Mouse (Mus musculus) spleen, adult 2 months (tissue): ENCODE data around the gene Trpd52l3.

Experiments
- CTCF ChIP-seq: fragments of 200-500 bp; IDR thresholded peaks from 2 replicates; pipeline ENCODE4 v1.5.1; 2011; ENCODE audit warnings: mild to moderate bottlenecking, inconsistent platforms; ENCODE audit not compliant: insufficient read depth, insufficient read length, insufficient replicate concordance; ENCODE audit errors: extremely low read depth
- POLR2A ChIP-seq: fragments of 200-500 bp; IDR thresholded peaks from 2 replicates; pipeline ENCODE4 v1.6.1; 2011; ENCODE audit warnings: low read depth, low read length, inconsistent platforms

DNA sequence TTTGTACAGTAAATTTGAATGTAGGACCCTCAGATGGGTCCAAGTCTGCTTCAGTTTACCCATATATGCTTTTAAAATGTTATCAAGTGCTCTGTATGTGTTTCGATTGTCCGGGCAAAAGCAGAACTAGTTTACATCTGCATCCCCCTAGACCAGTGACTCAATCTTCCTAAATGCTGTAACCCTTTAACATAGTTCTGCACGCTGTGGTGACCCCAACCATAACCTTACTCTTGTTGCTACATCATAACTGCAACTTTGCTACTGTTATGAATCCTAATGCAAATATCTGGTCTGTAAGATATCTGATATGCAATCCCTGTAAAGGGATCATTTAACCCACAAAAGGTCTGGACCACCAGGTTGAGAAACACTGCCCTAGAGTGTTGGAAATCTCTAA is 49.8 kb upstream of the Trpd52l3 start:
- no peak for TF ChIP-seq CTCF
- TF ChIP-seq POLR2A: no peak
